Comparison of ENCODE assay signal across 9 mouse cellular contexts in the genomic region with DNA sequence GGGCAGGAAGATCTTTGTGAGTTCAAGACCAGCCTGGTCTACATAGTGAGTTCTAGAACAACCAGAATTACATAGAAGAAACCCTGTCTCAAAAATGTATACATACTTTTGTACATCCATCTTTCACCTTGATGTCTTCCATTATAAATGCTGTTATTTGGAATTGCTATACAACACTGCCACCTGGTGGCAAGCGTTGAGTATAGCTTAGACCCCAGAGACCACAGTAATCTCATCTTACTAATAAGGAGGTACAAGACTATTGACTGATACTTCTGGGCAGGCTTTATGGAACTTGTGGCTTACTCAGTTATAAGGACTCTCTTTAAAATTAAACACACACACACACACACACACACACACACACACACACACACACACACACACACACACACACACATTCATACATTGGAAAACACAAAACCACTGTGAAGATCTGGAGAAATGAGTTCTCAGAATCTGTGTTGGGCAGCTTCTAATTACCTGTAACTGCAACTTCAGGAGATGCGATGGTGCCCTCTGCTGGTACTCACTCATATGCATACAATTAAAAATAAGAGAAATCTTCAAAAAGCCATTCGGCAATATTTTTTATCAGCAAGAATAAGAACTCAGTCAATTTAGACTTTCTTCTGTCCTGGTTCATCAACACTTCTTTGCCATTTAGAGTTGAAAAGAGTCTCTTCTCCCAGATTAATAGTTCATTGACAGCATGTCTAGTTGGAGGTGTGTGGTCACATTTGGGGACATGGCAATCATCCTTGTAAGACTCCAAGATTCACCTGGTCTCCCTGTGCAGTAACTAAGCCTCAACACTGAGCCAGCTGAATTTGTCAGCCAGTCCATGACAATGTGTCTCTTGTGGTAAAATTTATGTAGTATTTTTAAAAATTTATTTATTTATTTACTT. TPM values are rescaled to one million over a fixed set of nuclear protein-coding genes. Genes with fewer than 3 reads are reported as not detected.
DNase-seq lines count a peak whose midpoint lies in the region; ATAC-seq and TF ChIP-seq lines count a peak whose summit lies in the region.
"Had no signal": no experiment of that assay in that cellular context is flagged by ENCODE, and none has a peak within 500 bp of the region (broad histone marks: within the 10 kb centered on the region; RNA-seq: fewer than 3 reads in every experiment).

No protein-coding gene starts in this region.

- H3K4me2 ChIP-seq in forebrain, embryonic 14.5 days (ENCODE audit: low read length): no peak overlapping the region
- H3K4me2 ChIP-seq in hindbrain, postnatal 0 days (ENCODE audit: low read depth, low read length): no peak overlapping the region
- H3K4me2 ChIP-seq in limb, embryonic 13.5 days (replicated peaks): no peak overlapping the region

- H3K36me3 ChIP-seq in forebrain, embryonic 14.5 days (ENCODE audit: control insufficient read depth, insufficient read depth, low read length): no peaks in the 10 kb centered on the region
- H3K36me3 ChIP-seq in hindbrain, postnatal 0 days (ENCODE audit: insufficient read depth, low read length): no peaks in the 10 kb centered on the region
- no peaks in the 10 kb centered on the region for H3K36me3 ChIP-seq in limb, embryonic 13.5 days

- no peaks in the 10 kb centered on the region for H3K27me3 ChIP-seq in forebrain, embryonic 14.5 days (replicated peaks; ENCODE audit: control insufficient read depth, insufficient read depth, low read length)
- no peaks in the 10 kb centered on the region for H3K27me3 ChIP-seq in hindbrain, postnatal 0 days (ENCODE audit: insufficient read depth, low read length)
- peaks cover 15% of the 10 kb centered on the region for H3K27me3 ChIP-seq in limb, embryonic 13.5 days

- no peak overlapping the region for H3K4me3 ChIP-seq in forebrain, embryonic 14.5 days (ENCODE audit: low read depth, low read length)
- H3K4me3 ChIP-seq in hindbrain, postnatal 0 days (ENCODE audit: low read length): no peak overlapping the region
- no peak overlapping the region for H3K4me3 ChIP-seq in limb, embryonic 13.5 days
- H3K4me3 ChIP-seq: myocyte had no signal

- peak; percentile 70 for DNase-seq in urinary bladder, postnatal 14 days (ENCODE audit: low spot score)
- no peak for DNase-seq in urinary bladder, adult 18-20 months (ENCODE audit: low spot score in 2 of 2)
- DNase-seq in c-Kit-positive CD71-positive TER-119-negative erythroid progenitor cells, embryonic 14.5 days (ENCODE audit: low read depth): peak; percentile 70
- peak; percentile 88 for DNase-seq in forebrain, embryonic 14.5 days (ENCODE audit: low spot score)
- peak; percentile 91 for DNase-seq in hindbrain, postnatal 0 days (ENCODE audit: low spot score)
- peak; percentile 68 for DNase-seq in retina, adult 2 months (ENCODE audit: low read depth, low spot score)
- no peak for DNase-seq in Muller cell, postnatal 12 days (ENCODE audit: inconsistent ontology term)

- ATAC-seq in forebrain, embryonic 14.5 days: peak; percentile 54
- peak; percentile 54; the same call in 1 of the 2 replicates for ATAC-seq in hindbrain, postnatal 0 days
- ATAC-seq in limb, embryonic 13.5 days (ENCODE audit: low FRiP score, low read depth): peak; percentile 44; the same call in 1 of the 2 replicates

- no peak overlapping the region for H3K9ac ChIP-seq in forebrain, embryonic 14.5 days (ENCODE audit: low read length)
- no peak overlapping the region for H3K9ac ChIP-seq in hindbrain, postnatal 0 days (replicated peaks; ENCODE audit: low read length)
- H3K9ac ChIP-seq in limb, embryonic 13.5 days: no peak overlapping the region

- H3K9me3 ChIP-seq in forebrain, embryonic 14.5 days (replicated peaks; ENCODE audit: control insufficient read depth, low read length): no peaks in the 10 kb centered on the region
- H3K9me3 ChIP-seq in hindbrain, postnatal 0 days (ENCODE audit: low read length): no peaks in the 10 kb centered on the region
- no peaks in the 10 kb centered on the region for H3K9me3 ChIP-seq in limb, embryonic 13.5 days

- H3K4me1 ChIP-seq in forebrain, embryonic 14.5 days (ENCODE audit: control insufficient read depth, insufficient read depth, low read length): no peaks in the 10 kb centered on the region
- H3K4me1 ChIP-seq in hindbrain, postnatal 0 days (ENCODE audit: insufficient read depth, low read length): no peaks in the 10 kb centered on the region
- no peaks in the 10 kb centered on the region for H3K4me1 ChIP-seq in limb, embryonic 13.5 days

- H3K27ac ChIP-seq in forebrain, embryonic 14.5 days (ENCODE audit: low read depth, low read length): no peak overlapping the region
- no peak overlapping the region for H3K27ac ChIP-seq in hindbrain, postnatal 0 days
- no peak overlapping the region for H3K27ac ChIP-seq in limb, embryonic 13.5 days

- TF ChIP-seq CTCF in hindbrain, postnatal 0 days (IDR thresholded peaks at IDR 0.05; ENCODE audit: low read depth): peak; percentile 75

- 28% methylated on average over 3 of the region's 3 CpGs for WGBS in forebrain, embryonic 14.5 days
- 26% methylated on average over 3 of the region's 3 CpGs for WGBS in hindbrain, postnatal 0 days
- 28% methylated on average over 3 of the region's 3 CpGs for WGBS in limb, embryonic 13.5 days

RNA-seq across cellular contexts. Expression of a gene that starts 22.9 kb away (rescaled TPM):
- 0.26 TPM in 1 of 2 replicates, not detected in the other for polyA plus RNA-seq in forebrain, embryonic 14.5 days (2014; fragmentation: Nextera tagmentation; extraction: Ambion mirVana)
- total RNA-seq in hindbrain, postnatal 0 days (2014; rRNA removed): 0.29 and 0.68 TPM in 2 replicates
- 0.61 and 0.96 TPM in 2 replicates for polyA plus RNA-seq in hindbrain, postnatal 0 days (2015; fragmentation: Nextera tagmentation; extraction: Ambion mirVana)
- polyA plus RNA-seq in limb, embryonic 13.5 days (2015; fragmentation: Nextera tagmentation; extraction: Ambion mirVana): not detected in 2 replicates

RNA-seq across cellular contexts. Expression of a gene that starts 42.2 kb away (rescaled TPM):
- polyA plus RNA-seq in forebrain, embryonic 14.5 days (2014; fragmentation: Nextera tagmentation; extraction: Ambion mirVana): 14.5 and 20.3 TPM in 2 replicates
- 7.2 and 15.7 TPM in 2 replicates for total RNA-seq in hindbrain, postnatal 0 days (2014; rRNA removed)
- 28.8 and 31.3 TPM in 2 replicates for polyA plus RNA-seq in hindbrain, postnatal 0 days (2015; fragmentation: Nextera tagmentation; extraction: Ambion mirVana)
- 9.9 and 10.5 TPM in 2 replicates for polyA plus RNA-seq in limb, embryonic 13.5 days (2015; fragmentation: Nextera tagmentation; extraction: Ambion mirVana)

Comparison
In these comparisons a context has a peak if more than half of its experiments do, and no peak if none do; other contexts are left out.
1. DNase-seq: peak in urinary bladder, postnatal 14 days (single experiment), c-Kit-positive CD71-positive TER-119-negative erythroid progenitor cells, embryonic 14.5 days (single experiment), forebrain, embryonic 14.5 days (single experiment), hindbrain, postnatal 0 days (single experiment) and retina, adult 2 months (single experiment); none in urinary bladder, adult 18-20 months (0 of 2) and Muller cell, postnatal 12 days (single experiment).
2. Peak in every context shown above with its lines, with median percentiles within 50 percentile points of each other: ATAC-seq.